Mouse (Mus musculus) v-Abl transformed pro-B cells (cell line): Measurements from ENCODE around the gene Slc30a7.

Source experiments
- in situ Hi-C, 2 experiments: fragments of 400-800 bp; cut with MboI; formaldehyde crosslinking; loops; one replicate each; pipeline ENCODE4 v1.15.1; 2025; ENCODE audit not compliant: unreplicated experiment in 2 of 2

Slc30a7 gene

GRCm38 (mm10) chr3:115902301-115902956 lies 104.8 kb downstream of the Slc30a7 start:
- in situ Hi-C loops = no loop called here

GRCm38 (mm10) chr3:115898354-115898948 lies 108.8 kb downstream of the Slc30a7 start:
- in situ Hi-C loops = no loop called here

- in situ Hi-C loops = no loop called here
These were observed 114.0 kb downstream of the Slc30a7 start for GRCm38 (mm10) chr3:115893166-115893565.

GRCm38 (mm10) chr3:115892341-115892740 lies 114.9 kb downstream of the Slc30a7 start:
- in situ Hi-C loops = no loop called here
